Mouse (Mus musculus) myocyte (in vitro differentiated cells): Measurements from ENCODE around the gene Col4a5.

Source experiments
- CEBPB ChIP-seq: IDR thresholded peaks from 2 replicates; pipeline ENCODE4 v1.6.1; 2011; ENCODE audit warnings: mild to moderate bottlenecking, moderate library complexity; ENCODE audit not compliant: poor library complexity, insufficient read depth, severe bottlenecking
- E2F4 ChIP-seq: IDR thresholded peaks from one replicate; pipeline ENCODE4 v1.6.1; 2011; ENCODE audit warnings: mild to moderate bottlenecking, control low read depth, moderate library complexity; ENCODE audit not compliant: insufficient read depth
- MAX ChIP-seq: IDR thresholded peaks from one replicate; pipeline ENCODE4 v1.6.1; 2011; ENCODE audit warnings: low read depth, mild to moderate bottlenecking, control low read depth
- MYOD1 ChIP-seq, 3 experiments: IDR thresholded peaks; one replicate each; pipeline ENCODE4 v1.6.1; 2011; ENCODE audit warnings: control low read depth in 2 of 3, low read depth in 2 of 3, mild to moderate bottlenecking in 2 of 3, moderate library complexity in 1 of 3; ENCODE audit not compliant: insufficient read length in 2 of 3, control insufficient read depth in 1 of 3
- MYOG ChIP-seq, 3 experiments: IDR thresholded peaks; one replicate each; pipeline ENCODE4 v1.6.1; 2011; ENCODE audit warnings: control low read depth in 2 of 3, low read depth in 2 of 3, mild to moderate bottlenecking in 2 of 3; ENCODE audit not compliant: insufficient read length in 2 of 3, control insufficient read depth in 1 of 3, insufficient read depth in 1 of 3
- POLR2A ChIP-seq: IDR thresholded peaks from one replicate; pipeline ENCODE4 v1.6.1; 2011; ENCODE audit warnings: low read depth, mild to moderate bottlenecking, control low read depth, moderate library complexity; ENCODE audit not compliant: insufficient read length
- TCF12 ChIP-seq: IDR thresholded peaks from one replicate; pipeline ENCODE4 v1.6.1; 2011; ENCODE audit warnings: mild to moderate bottlenecking, control low read depth; ENCODE audit not compliant: poor library complexity, insufficient read depth, severe bottlenecking
- TCF3 ChIP-seq: IDR thresholded peaks from one replicate; pipeline ENCODE4 v1.6.1; 2011; ENCODE audit warnings: low read depth, control low read depth; ENCODE audit not compliant: insufficient read length
- USF1 ChIP-seq: IDR thresholded peaks from one replicate; pipeline ENCODE4 v1.6.1; 2011; ENCODE audit warnings: low read depth, mild to moderate bottlenecking, control low read depth, moderate library complexity

GRCm38 (mm10) chrX:141533447-141533846 lies 58.3 kb downstream of the Col4a5 start:
- no peak for TF ChIP-seq TCF12
- TF ChIP-seq POLR2A = no peak
- no peak for TF ChIP-seq E2F4
- no peak for TF ChIP-seq MAX
- no peak for TF ChIP-seq TCF3
- no peak for TF ChIP-seq MYOG (IDR thresholded peaks at IDR 0.05; ENCODE audit: control insufficient read depth in 1 of 3, insufficient read depth in 1 of 3, insufficient read length in 2 of 3, low read depth in 2 of 3)
- no peak for TF ChIP-seq CEBPB
- TF ChIP-seq USF1 = no peak
- no peak for TF ChIP-seq MYOD1 (IDR thresholded peaks at IDR 0.05; ENCODE audit: control insufficient read depth in 1 of 3, insufficient read length in 2 of 3, low read depth in 2 of 3)
